Mouse (Mus musculus) liver, embryonic 12.5 days (tissue): ENCODE data around the gene Sympk. TPM values are rescaled to one million over a fixed set of nuclear protein-coding genes. Genes with fewer than 3 reads are reported as not detected.

Source experiments
- ATAC-seq: fragments of 200-750 bp; cut with Nextera tagmentation; 2 replicates; pipeline ENCODE4 v1.8.0; 2017; ENCODE audit warnings: moderate number of reproducible peaks, mild to moderate bottlenecking, moderate library complexity
- H3K27ac ChIP-seq: fragments of 300-500 bp; sonication (generic); 2 replicates; pipeline ENCODE4 v1.5.1; 2016; ENCODE audit warnings: mild to moderate bottlenecking
- H3K27me3 ChIP-seq: fragments of 300-500 bp; sonication (generic); replicated peaks from 2 replicates; pipeline ENCODE4 v1.6.1; 2016; ENCODE audit warnings: mild to moderate bottlenecking, moderate library complexity
- H3K36me3 ChIP-seq: fragments of 300-500 bp; sonication (generic); 2 replicates; pipeline ENCODE4 v1.6.1; 2016; ENCODE audit warnings: mild to moderate bottlenecking, moderate library complexity
- H3K4me1 ChIP-seq: fragments of 300-500 bp; sonication (generic); 2 replicates; pipeline ENCODE4 v1.6.1; 2016
- H3K4me2 ChIP-seq: fragments of 300-500 bp; sonication (generic); 2 replicates; pipeline ENCODE4 v1.6.1; 2016; ENCODE audit warnings: mild to moderate bottlenecking, moderate library complexity
- H3K4me3 ChIP-seq: fragments of 300-500 bp; sonication (generic); 2 replicates; pipeline ENCODE4 v1.5.1; 2016; ENCODE audit warnings: mild to moderate bottlenecking, moderate library complexity
- H3K9ac ChIP-seq: fragments of 300-500 bp; sonication (generic); 2 replicates; pipeline ENCODE4 v1.6.1; 2016; ENCODE audit warnings: mild to moderate bottlenecking, moderate library complexity
- H3K9me3 ChIP-seq: fragments of 300-500 bp; sonication (generic); replicated peaks from 2 replicates; pipeline ENCODE4 v1.6.1; 2016; ENCODE audit warnings: mild to moderate bottlenecking, moderate library complexity
- WGBS: fragments of 180-500 bp; shearing (Covaris S2); methylation state at CpG from one replicate; pipeline ENCODE4 v1.1.7; 2016; ENCODE audit not compliant: insufficient replicate concordance; 5-methylcytosine and 5-hydroxymethylcytosine counted together
- polyA plus RNA-seq: library from polyadenylated mRNA; unstranded; fragments of >200 nt; fragmentation: Nextera tagmentation; extraction: Ambion mirVana; gene quantifications from 2 replicates; pipeline ENCODE4 v1.2.1, GENCODE M21; 2016

Gene Sympk
- polyA plus RNA-seq, 1 experiment from 2014 or later: 33.3 TPM

DNA sequence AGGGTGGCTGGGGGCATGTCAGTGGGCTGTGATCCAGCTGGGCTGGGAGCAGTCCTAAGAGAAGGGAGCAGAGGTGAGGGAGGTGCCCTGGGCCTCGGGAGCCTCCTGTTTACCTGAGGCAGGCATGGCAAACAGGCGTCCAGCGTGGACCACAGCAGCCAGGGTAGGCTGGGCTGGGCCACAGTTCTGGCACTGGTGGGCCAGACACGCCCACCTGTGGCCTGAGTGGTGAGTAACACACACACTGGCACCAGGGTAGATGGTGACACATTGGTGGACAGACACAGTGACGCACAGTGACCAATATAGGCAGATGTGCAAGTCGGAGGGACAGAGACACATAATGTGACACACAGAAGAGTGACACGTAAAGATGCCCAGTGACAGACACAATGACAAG, 13.6 kb upstream of the Sympk start:
- ATAC-seq: no peak
- Histone ChIP-seq H3K4me1 (peaks cover 53% of the 10 kb centered on the region), H3K4me3 (no peak overlapping the region), H3K27me3 (peaks cover 32% of the 10 kb centered on the region), H3K27ac (peak overlapping the region; percentile 42; the same call in 1 of the 2 replicates), H3K9ac (no peak overlapping the region), H3K36me3 (peaks cover 22% of the 10 kb centered on the region), H3K4me2 (no peak overlapping the region), H3K9me3 (no peaks in the 10 kb centered on the region)
- WGBS: 70% methylated on average over 7 of the region's 7 CpGs

DNA sequence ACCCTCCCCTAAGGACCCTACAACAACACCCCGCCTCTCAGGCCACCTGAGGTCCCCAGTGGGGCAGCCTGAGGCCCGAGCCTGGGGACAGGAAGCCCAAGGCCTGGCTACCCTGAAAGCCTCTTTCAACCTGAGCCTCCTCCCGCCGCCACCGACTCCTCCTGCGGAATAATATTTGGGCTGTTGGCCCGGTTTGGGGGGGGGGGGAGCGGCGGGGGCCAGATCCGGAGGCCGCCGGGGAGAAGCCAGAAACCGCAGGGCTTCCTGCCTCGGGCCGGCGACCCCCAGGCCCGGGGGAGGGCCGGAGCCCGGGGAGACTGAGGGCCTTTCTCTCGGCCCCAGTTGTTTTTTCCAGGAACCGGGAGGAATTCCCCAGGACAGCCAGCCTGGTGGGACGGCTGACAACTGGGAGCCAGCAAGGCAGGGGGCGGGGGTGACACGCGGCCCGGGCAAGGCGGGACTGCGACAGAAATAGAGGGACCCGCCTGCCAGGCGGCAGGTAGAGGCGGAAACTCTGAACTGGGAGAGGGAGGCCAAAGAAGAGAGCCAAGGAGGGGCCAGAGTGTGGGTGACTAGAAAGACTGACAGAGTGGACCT, 12.1 kb upstream of the Sympk start:
- WGBS: 2% methylated on average over 31 of the region's 31 CpGs
- H3K27me3 ChIP-seq: peaks cover 32% of the 10 kb centered on the region
- H3K4me1 ChIP-seq: peaks cover 38% of the 10 kb centered on the region
- H3K27ac ChIP-seq: peak overlapping the region; percentile 57
- H3K4me2 ChIP-seq: peak overlapping the region; percentile 71
- peak overlapping the region; percentile 44 for H3K4me3 ChIP-seq
- H3K9ac ChIP-seq: peak overlapping the region; percentile 67
- peak; percentile 9; the same call in 1 of the 2 replicates for ATAC-seq
- H3K36me3 ChIP-seq: peaks cover 8% of the 10 kb centered on the region; the same call in 1 of the 2 replicates
- H3K9me3 ChIP-seq: no peaks in the 10 kb centered on the region

DNA sequence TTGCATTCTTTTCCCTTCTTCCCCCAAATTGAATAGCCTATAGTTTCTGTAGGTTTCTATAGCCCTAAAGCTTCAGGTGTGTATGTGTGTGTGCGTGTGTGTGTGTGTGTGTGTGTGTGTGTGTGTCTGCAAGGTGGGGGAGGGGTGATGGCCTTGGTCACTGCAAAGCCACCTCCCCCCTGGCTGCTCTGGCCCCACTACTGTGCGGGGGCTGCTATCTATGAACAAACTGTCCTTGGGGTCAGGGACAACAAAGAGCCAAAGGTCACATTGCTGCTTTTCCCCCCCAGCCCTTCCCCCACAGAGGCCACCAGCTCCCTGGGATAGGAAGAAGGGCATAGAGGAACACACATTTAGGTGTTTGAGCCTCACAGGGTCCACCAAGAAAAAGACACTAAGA, 11.3 kb upstream of the Sympk start:
- ATAC-seq: peak; percentile 48
- Histone ChIP-seq H3K36me3 (0 out of 2 replicates have a peak, but pooled peaks cover 5% of the 10 kb centered on the region), H3K4me3 (no peak overlapping the region), H3K9me3 (no peaks in the 10 kb centered on the region), H3K9ac (no peak overlapping the region), H3K4me2 (peak overlapping the region; percentile 71), H3K27ac (peak overlapping the region; percentile 57; the same call in 1 of the 2 replicates), H3K27me3 (peaks cover 32% of the 10 kb centered on the region), H3K4me1 (peaks cover 34% of the 10 kb centered on the region)
- 29% methylated on average over 2 of the region's 2 CpGs for WGBS

GRCm38 (mm10) chr7:19014452-19014851, 9.7 kb upstream of the Sympk start:
- Histone ChIP-seq H3K27me3 (peaks cover 39% of the 10 kb centered on the region), H3K36me3 (0 out of 2 replicates have a peak, but pooled peaks cover 5% of the 10 kb centered on the region), H3K27ac (no peak overlapping the region), H3K4me3 (no peak overlapping the region), H3K4me2 (no peak overlapping the region), H3K9me3 (no peaks in the 10 kb centered on the region), H3K4me1 (peaks cover 31% of the 10 kb centered on the region), H3K9ac (no peak overlapping the region)
- WGBS: 52% methylated on average over 15 of the region's 15 CpGs
- ATAC-seq: no peak

DNA sequence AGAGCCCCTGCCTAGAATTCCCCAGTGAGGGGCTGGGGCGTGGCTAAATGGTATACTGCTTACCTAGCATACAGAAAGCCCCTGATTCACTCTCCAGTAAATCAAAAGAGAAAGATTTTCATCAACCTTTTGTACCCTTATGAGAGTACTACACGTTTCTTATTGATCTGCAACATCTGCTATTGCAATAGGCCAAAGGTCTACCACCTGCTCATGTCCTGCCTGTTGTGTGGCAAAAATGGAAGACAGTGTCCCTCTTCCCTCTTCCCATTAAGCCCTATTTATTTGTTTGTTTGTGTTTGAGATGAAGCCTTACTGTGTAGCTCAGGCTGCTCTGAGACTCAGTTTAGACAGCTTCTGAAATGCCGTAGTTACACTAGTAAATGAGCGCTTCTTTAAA, 8.1 kb upstream of the Sympk start:
- no peak overlapping the region for H3K4me3 ChIP-seq
- 0 out of 2 replicates have a peak, but pooled peaks cover 5% of the 10 kb centered on the region for H3K36me3 ChIP-seq
- no peak for ATAC-seq
- H3K27me3 ChIP-seq: peaks cover 53% of the 10 kb centered on the region
- no peak overlapping the region for H3K9ac ChIP-seq
- peaks cover 31% of the 10 kb centered on the region for H3K4me1 ChIP-seq
- no peak overlapping the region for H3K4me2 ChIP-seq
- WGBS: 67% methylated on average over 4 of the region's 4 CpGs
- H3K27ac ChIP-seq: no peak overlapping the region
- H3K9me3 ChIP-seq: no peaks in the 10 kb centered on the region

- Histone ChIP-seq H3K36me3 (0 out of 2 replicates have a peak, but pooled peaks cover 5% of the 10 kb centered on the region), H3K4me2 (no peak overlapping the region), H3K9me3 (no peaks in the 10 kb centered on the region), H3K4me3 (no peak overlapping the region), H3K9ac (no peak overlapping the region), H3K27ac (no peak overlapping the region), H3K27me3 (peaks cover 63% of the 10 kb centered on the region), H3K4me1 (peaks cover 16% of the 10 kb centered on the region)
- WGBS: 71% methylated on average over 7 of the region's 7 CpGs
- ATAC-seq: no peak
Measured at GRCm38 (mm10) chr7:19017909-19018308, 6.3 kb upstream of the Sympk start.

DNA sequence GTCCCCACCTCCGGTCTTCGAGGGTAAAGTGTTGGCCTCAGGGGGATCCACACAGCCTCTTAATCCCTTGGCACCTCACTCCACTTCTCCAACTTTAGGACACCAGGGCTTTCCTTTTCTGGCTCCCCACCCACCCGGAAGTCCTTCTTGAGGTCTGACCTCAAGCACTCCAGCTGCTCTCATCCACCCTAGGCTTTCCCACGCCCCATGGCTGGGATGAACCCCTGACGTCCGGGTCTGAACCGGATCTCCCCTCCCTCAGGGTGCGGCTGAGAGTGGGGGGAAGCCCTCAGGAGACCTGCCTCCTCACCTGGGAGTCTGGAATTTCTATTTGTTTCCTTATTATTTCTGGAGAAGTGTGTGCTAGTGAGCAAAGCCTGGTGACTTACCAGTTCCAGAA, 3.1 kb upstream of the Sympk start:
- H3K4me2 ChIP-seq: peak overlapping the region; percentile 69
- no peak for ATAC-seq
- no peak overlapping the region for H3K27ac ChIP-seq
- no peaks in the 10 kb centered on the region for H3K36me3 ChIP-seq
- peaks cover 50% of the 10 kb centered on the region for H3K27me3 ChIP-seq
- H3K9ac ChIP-seq: peak overlapping the region; percentile 46
- H3K9me3 ChIP-seq: no peaks in the 10 kb centered on the region
- peaks cover 26% of the 10 kb centered on the region for H3K4me1 ChIP-seq
- H3K4me3 ChIP-seq: peak overlapping the region; percentile 94
- 15% methylated on average over 8 of the region's 8 CpGs for WGBS

- 41% methylated on average over 18 of the region's 18 CpGs for WGBS
- no peak overlapping the region for H3K27ac ChIP-seq
- peak overlapping the region; percentile 54 for H3K9ac ChIP-seq
- no peaks in the 10 kb centered on the region for H3K36me3 ChIP-seq
- H3K4me1 ChIP-seq: peaks cover 38% of the 10 kb centered on the region
- peak overlapping the region; percentile 69 for H3K4me2 ChIP-seq
- peak overlapping the region; percentile 94 for H3K4me3 ChIP-seq
- peaks cover 50% of the 10 kb centered on the region for H3K27me3 ChIP-seq
- H3K9me3 ChIP-seq: no peaks in the 10 kb centered on the region
- ATAC-seq: no peak
Measured at GRCm38 (mm10) chr7:19022189-19022958, 1.8 kb upstream of the Sympk start.

GRCm38 (mm10) chr7:19023357-19023814, 791 bp upstream of the Sympk start, which contains the start of gene Foxa3:
Foxa3 (minus strand) TSS chr7:19023538.
- peaks cover 50% of the 10 kb centered on the region for H3K27me3 ChIP-seq
- peak within 1 kb of the TSS; percentile 96 for H3K9ac ChIP-seq
- no peaks in the 10 kb centered on the region for H3K9me3 ChIP-seq
- H3K36me3 ChIP-seq: peaks cover 2% of the 10 kb centered on the region; the same call in 1 of the 2 replicates
- H3K4me2 ChIP-seq: peak within 1 kb of the TSS; percentile 81
- peak within 1 kb of the TSS; percentile 94 for H3K4me3 ChIP-seq
- peaks cover 42% of the 10 kb centered on the region for H3K4me1 ChIP-seq
- peak; percentile 35 for ATAC-seq
- peak within 1 kb of the TSS; percentile 76 for H3K27ac ChIP-seq
- WGBS: 7% methylated on average over 29 of the region's 30 CpGs

- peak overlapping the region; percentile 94 for H3K4me3 ChIP-seq
- peaks cover 41% of the 10 kb centered on the region for H3K27me3 ChIP-seq
Measured at GRCm38 (mm10) chr7:19024581-19025255, 541 bp downstream of the Sympk start.

DNA sequence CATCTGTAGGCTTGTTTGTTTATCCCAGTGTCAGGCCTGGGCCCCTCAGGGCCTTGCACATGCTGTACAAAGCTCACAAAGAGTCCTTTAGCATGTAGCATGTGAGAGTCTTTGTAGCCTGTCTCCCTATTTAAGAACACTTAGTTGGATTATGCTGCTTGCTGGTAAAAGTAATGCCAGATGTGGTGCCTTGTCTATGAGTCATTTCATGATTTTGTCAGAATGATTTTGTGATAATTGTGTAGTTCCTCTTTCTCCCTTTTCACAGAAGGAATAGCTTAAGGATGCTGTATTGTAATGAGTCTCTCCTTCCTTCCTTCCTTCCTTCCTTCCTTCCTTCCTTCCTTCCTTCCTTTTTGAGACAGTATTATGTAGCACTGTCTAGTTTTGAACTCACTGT, 3.9 kb downstream of the Sympk start:
- no peak for ATAC-seq
- no peak overlapping the region for H3K4me2 ChIP-seq
- no peak overlapping the region for H3K4me3 ChIP-seq
- peaks cover 49% of the 10 kb centered on the region for H3K36me3 ChIP-seq
- peaks cover 9% of the 10 kb centered on the region for H3K27me3 ChIP-seq
- no peak overlapping the region for H3K9ac ChIP-seq
- no peaks in the 10 kb centered on the region for H3K9me3 ChIP-seq
- no peak overlapping the region for H3K27ac ChIP-seq
- peaks cover 38% of the 10 kb centered on the region for H3K4me1 ChIP-seq

More at GRCm38 (mm10) chr7:19024581-19025255, 541 bp downstream of the Sympk start:
- Histone ChIP-seq H3K27ac (peak overlapping the region; percentile 76), H3K9me3 (no peaks in the 10 kb centered on the region), H3K4me1 (peaks cover 42% of the 10 kb centered on the region), H3K36me3 (peaks cover 15% of the 10 kb centered on the region), H3K9ac (peak overlapping the region; percentile 96), H3K4me2 (peak overlapping the region; percentile 81)
- ATAC-seq: peak; percentile 61
- 2% methylated on average over 34 of the region's 36 CpGs for WGBS
